Mouse (Mus musculus): ENCODE data around the gene Hist1h4h.
A peak's percentile ranks its signal among the peaks of the same experiment; 100 is the strongest.

Hist1h4h gene

GRCm38 (mm10) chr13:23530901-23531875, at the start of gene Hist1h4h:
Hist1h4h (plus strand) TSS chr13:23531050.
- peak; percentile 87 to 96 for DNase-seq (ENCODE audit: low spot score in 2 of 2)

DNA sequence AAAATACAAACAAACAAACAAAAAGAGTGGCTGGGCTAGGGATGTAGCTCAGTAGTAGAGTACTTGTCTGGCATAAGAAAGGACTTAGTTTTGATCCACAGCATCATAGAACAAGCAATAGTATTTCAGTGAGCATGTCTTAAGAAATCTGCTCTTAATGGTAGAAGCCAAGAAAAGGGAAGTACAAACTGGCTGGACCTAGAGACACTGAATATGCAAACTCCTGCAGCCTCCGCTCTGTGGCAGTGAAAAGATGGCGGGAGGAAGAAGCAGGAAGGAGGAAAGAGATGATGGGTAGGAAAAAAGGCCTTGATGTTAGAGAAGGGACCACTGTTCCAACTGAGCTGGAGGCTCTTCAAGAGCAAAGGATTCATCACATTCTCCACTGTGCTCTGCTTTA, 47.7 kb upstream of the Hist1h4h start:
- no peak for DNase-seq (ENCODE audit: low spot score in 2 of 2)

GRCm38 (mm10) chr13:23485271-23485670, 45.6 kb upstream of the Hist1h4h start:
- no peak for DNase-seq (ENCODE audit: low spot score in 2 of 2)

DNA sequence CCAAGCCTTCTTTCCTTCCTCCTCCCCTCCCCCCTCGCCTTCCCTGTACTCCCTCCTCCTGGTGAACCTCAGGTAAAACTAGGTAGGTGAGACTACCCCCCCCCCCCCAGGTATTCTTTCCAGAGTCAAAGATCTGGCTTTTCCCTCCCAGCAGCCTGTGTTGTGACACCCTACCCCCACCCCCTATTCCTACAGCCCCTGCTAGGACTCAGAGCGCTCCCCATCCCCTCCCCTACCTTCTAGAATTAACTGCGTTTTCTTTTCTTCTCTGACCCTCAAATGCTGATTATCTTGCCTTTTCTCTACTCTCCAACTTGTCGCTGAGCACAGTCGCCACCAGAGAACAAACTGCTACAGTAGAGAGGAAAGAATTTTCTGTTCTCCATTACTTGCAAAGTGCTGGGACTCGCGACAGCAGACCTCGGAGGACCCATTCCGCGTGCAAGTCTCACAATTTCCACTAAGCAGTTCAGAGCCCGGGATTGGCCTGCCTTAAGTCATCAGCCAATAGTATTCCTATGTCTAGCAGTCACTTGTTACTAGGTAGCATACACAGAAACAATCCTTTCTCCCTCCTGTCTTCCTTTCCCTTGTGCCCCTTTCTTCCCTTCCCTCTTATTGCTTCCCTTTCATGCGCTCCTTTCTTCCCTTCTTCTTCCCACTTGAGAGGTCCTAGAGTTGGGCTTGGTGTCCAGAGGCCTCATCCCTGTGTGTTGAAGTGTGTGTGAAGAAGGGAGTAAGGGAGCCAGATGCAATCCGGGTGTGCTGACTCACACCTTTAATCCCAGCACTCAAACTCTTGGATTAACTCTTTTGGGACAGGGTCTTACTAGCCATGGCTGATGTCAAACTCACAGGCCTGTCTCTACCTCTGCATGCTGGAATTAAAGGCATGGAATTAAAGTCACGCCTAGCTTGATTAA, 42.2 kb upstream of the Hist1h4h start, which contains the start of gene Btn2a2:
Gene Btn2a2, minus strand, starts transcription at position 458 of the 923 bp plus-strand sequence.
- peak in 1 of 2 experiments; percentile 56 for DNase-seq (ENCODE audit: low spot score in 2 of 2)

DNA sequence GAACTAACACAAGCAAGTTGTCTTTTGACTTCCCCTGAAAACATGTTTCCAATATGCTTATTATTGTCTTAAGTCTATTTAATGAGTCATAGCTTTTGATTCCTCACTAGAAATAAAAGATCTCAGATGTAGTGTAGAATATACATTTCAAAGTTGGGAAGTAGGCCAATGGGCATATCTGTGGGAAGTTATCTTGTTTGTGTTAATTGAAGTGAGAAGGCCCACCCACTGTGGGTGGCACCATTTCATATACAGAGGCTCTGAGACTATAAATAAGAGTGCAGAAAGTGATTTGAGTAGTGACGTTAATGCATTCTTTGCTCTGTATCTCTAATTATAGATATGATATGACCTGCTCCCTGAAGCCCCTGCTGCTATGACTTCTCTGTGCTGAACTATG, 40.0 kb upstream of the Hist1h4h start:
- DNase-seq (ENCODE audit: low spot score in 2 of 2) = no peak

DNA sequence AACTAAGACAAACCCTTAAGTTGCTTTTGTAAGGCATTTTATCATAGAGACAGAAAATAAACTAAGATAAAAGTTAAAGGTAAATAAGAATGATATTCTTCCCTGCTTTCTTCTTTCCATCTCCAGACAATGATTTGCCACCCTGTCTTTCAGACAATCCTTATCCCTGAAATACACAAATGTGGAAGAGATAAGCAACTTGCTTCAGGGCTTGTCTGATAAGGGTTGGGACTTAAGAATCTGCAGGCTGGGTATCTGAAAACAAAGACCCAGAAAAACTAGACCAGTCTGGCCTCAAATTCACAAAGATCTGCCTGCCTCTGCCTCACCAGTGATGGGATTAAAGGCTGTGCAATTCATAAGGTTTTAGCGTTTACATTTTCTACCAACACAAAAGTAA, 39.6 kb upstream of the Hist1h4h start:
- no peak for DNase-seq (ENCODE audit: low spot score in 2 of 2)

- DNase-seq (ENCODE audit: low spot score in 2 of 2) = no peak
These were observed 38.9 kb upstream of the Hist1h4h start for GRCm38 (mm10) chr13:23491990-23492389.

- DNase-seq (ENCODE audit: low spot score in 2 of 2) = no peak
These were observed 35.3 kb upstream of the Hist1h4h start for GRCm38 (mm10) chr13:23495526-23495925.

DNA sequence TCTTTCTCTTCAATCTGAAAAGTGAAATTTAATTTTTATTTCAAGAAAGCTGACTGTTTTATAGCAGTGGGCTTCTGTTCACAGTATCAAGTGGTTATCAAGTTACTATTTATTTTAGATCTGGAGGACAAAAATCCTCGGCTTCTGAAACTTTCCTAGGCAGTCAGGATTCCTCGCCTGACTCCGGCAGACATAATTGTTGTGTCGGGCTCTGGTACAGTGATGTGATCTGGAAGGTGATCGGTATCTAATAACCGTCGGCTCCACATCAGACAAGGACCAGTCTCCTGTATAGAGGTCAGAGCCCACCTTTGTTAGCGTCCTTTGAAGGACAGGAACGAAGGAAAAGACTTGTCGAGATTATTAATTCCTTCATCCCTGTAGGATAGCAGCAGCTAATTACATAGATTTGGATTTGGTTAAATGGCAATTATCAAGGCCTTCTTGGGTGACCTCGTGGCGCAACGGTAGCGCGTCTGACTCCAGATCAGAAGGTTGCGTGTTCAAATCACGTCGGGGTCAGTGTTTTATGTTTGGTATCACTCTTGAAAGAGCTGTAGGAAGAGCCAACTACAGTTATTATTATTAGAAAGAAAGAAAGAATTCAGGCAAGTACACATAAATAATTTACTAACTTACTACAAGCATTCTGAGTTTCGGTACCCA, 33.1 kb upstream of the Hist1h4h start:
- peak in 1 of 2 experiments; percentile 31 for DNase-seq (ENCODE audit: low spot score in 2 of 2)

GRCm38 (mm10) chr13:23498653-23499052, 32.2 kb upstream of the Hist1h4h start:
- no peak for DNase-seq (ENCODE audit: low spot score in 2 of 2)

- DNase-seq (ENCODE audit: low spot score in 2 of 2) = no peak
These were observed 30.9 kb upstream of the Hist1h4h start for GRCm38 (mm10) chr13:23499943-23500342.

DNA sequence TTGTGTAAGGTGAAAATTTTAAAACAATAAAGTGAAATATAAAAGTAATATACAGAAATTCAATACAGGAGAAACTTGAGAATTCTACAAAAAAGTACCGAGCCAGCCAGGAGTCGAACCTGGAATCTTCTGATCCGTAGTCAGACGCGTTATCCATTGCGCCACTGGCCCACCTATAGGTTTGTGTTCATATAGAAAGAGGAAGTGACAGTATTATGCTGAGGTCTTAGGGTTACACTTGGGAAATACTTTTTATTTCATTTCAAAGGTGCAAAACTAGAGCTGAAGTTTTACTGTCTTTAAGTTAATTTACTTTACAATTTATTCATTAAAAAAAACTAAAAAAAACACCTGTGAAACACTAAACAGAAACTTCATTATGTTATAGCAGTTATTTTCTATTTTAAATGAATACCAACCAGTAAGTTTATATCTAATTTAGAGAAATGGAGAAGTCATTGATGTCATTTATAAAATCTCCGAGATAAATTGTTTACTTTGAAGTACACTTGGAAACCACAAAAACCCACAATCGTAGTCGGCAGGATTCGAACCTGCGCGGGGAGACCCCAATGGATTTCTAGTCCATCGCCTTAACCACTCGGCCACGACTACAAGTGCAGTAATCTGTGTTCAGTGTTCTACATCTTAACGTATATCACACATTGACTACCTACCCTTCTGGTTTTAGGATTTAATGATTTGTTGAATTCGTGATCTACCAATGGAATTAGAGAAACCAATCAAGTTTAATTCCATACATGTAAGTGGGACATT, 30.2 kb upstream of the Hist1h4h start:
- DNase-seq (ENCODE audit: low spot score in 2 of 2) = peak in 1 of 2 experiments; percentile 52

- no peak for DNase-seq (ENCODE audit: low spot score in 2 of 2)
These were observed 29.3 kb upstream of the Hist1h4h start for GRCm38 (mm10) chr13:23501511-23501910.

GRCm38 (mm10) chr13:23502031-23502567, 28.8 kb upstream of the Hist1h4h start:
- no peak for DNase-seq (ENCODE audit: low spot score in 2 of 2)

DNA sequence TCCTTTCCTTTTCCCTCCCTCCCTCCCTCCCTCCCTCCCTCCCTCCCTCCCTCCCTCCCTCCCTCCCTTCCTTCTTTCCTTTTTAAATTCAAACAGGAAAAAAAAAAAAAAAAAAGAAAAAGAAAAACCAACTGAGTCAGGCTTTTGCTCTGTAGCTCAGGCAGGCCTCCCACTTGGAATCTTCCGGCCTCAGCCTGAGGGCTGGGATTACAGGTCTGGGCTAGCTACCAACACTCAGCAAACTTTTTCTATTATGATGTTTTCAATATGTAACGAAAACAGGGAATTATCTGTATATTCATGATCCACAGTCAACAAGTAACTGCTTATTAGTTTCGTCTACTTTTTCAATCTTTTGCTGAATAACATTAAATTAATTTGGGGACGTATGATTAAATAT, 27.9 kb upstream of the Hist1h4h start:
- DNase-seq (ENCODE audit: low spot score in 2 of 2) = no peak

DNA sequence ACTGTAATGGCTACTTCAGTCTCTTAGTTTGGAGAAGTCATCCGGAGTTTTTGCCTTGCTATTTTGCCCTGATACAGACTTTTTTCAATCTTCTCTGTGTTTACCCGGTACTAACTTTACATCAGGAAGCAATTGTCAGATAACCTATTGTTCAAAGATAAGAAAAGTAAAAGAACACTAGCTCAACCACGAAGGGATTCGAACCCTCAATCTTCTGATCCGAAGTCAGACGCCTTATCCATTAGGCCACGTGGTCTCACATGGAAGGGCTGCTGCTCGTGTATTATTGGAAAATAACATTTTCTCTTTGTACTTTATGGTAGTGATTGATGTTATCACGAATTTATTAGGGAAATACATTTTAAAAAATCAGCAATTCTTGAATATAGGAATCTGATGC, 27.1 kb upstream of the Hist1h4h start:
- DNase-seq (ENCODE audit: low spot score in 2 of 2) = peak in 1 of 2 experiments; percentile 63

DNA sequence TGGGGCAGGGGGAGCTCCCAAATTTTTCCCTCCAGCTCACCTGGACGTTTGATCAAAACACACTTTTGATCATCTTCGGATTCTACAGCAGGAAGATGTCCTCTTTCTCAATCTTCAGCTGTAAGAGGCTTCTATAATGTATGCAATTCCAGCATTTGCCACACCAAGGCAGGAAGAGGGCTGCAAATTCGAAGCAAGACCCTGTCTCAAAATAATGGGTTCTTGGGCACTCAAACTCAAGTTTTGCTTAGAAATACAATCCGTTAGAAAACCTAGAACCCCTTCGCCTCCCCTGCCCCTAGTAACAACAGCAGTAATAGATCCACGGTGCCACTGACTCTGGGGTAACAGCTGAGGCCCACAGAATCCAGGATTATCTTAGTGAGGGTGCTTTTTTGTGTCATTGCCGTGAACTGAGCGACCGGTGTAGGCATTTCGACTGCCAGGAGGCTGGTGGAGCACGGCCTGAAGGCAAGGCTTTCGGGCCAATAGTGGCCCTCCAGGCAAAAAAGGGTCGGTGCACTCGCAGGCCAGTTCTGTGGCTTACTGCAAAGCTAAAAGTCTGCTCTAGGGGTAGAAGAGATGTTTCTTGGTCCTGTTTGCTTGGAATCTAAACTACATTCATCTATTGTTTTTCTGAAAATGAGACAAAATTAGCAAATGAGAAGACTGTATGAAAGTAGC, 25.0 kb upstream of the Hist1h4h start:
- DNase-seq (ENCODE audit: low spot score in 2 of 2) = no peak

GRCm38 (mm10) chr13:23506351-23506750, 24.5 kb upstream of the Hist1h4h start:
- DNase-seq (ENCODE audit: low spot score in 2 of 2) = peak in 1 of 2 experiments; percentile 45

DNA sequence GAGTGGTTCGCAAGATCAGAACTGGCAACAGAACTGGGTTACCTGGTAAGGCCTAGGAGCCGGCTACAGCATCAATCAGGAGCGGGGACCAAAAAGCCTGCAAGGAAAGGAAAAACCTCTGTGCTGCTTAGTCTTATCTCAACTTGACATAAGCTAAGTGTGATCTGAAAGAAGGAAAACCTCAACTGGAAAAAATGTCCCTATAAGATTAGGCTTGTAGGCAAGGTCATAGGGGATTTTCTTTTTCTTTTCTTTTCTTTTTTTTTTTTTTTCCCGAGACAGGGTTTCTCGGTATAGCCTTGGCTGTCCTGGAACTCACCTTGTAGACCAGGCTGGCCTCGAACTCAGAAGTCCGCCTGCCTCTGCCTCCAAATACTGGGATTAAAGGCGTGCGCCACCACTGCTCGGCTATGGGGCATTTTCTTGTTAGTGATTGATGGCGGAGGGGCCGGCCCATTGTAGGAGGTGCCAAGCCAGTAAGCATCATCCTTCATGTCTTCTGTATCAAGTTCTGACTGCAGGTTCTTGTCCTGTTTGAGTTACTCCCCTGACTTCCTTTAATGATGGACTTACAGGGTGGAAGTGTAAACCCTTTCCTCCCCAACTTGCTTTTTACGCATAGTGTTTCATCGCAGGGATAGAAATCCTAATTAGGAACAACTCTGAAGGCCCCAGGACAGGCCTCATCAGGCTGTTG, 23.9 kb upstream of the Hist1h4h start:
- no peak for DNase-seq (ENCODE audit: low spot score in 2 of 2)
